16 mouse cellular contexts compared by ENCODE assay signal in the genomic region with DNA sequence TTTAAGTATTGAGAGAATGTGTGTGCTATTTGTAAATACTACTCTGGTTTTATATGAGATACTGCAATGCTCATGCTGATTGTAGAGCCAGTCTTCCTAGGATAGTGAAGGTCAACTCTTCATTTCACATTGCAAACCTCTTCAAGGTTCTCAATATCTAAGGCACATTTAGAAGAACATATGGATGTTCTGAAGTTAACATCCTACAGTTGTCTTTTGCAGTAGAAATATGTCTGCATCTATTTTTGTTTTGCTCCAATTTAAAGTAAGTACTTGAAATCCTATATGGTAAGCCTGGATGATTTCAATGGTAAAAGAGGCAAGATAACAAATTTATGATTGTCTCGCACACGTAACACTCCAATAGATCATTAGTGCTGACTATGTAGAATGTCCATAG.
"Had no signal": no experiment of that assay in that cellular context is flagged by ENCODE, and none has a peak within 500 bp of the region (broad histone marks: within the 10 kb centered on the region; RNA-seq: fewer than 3 reads in every experiment).

No protein-coding gene starts in this region.

- H3K36me3 ChIP-seq: neural tube, embryonic 13.5 days; neural tube, embryonic 15.5 days; stomach, embryonic 15.5 days had no signal

- H3K9me3 ChIP-seq: neural tube, embryonic 13.5 days; neural tube, embryonic 15.5 days; stomach, embryonic 15.5 days had no signal

- DNase-seq: retina, postnatal 1 day; right cerebral cortex, adult 18-20 months; right cerebral cortex, postnatal 14 days; right cerebral cortex, postnatal 25 days; right cerebral cortex, postnatal 4 days; spleen, adult 18-20 months; thymus, adult 18-20 months; thymus, adult 2 months; thymus, postnatal 14 days; thymus, postnatal 25 days; thymus, postnatal 36 days; thymus, postnatal 4 days had no signal

- H3K27me3 ChIP-seq: neural tube, embryonic 13.5 days; neural tube, embryonic 15.5 days; stomach, embryonic 15.5 days had no signal

- H3K9ac ChIP-seq: neural tube, embryonic 13.5 days; neural tube, embryonic 15.5 days; stomach, embryonic 15.5 days had no signal

- H3K4me2 ChIP-seq: neural tube, embryonic 13.5 days; neural tube, embryonic 15.5 days; stomach, embryonic 15.5 days had no signal

- H3K4me1 ChIP-seq: neural tube, embryonic 13.5 days; neural tube, embryonic 15.5 days; stomach, embryonic 15.5 days had no signal

- H3K4me3 ChIP-seq: neural tube, embryonic 13.5 days; neural tube, embryonic 15.5 days; stomach, embryonic 15.5 days had no signal

- H3K27ac ChIP-seq: neural tube, embryonic 13.5 days; neural tube, embryonic 15.5 days; stomach, embryonic 15.5 days; stomach, postnatal 0 days had no signal
